Mouse (Mus musculus) G1E-ER4 (cell line): Measurements from ENCODE around the gene Hist1h2aa. TPM values are rescaled to one million over a fixed set of nuclear protein-coding genes. Genes with fewer than 3 reads are reported as not detected.

ENCODE experiments used
- GATA1 ChIP-seq: IDR thresholded peaks from one replicate; pipeline ENCODE4 v1.8.0; 2012; ENCODE audit warnings: low read length, inconsistent platforms
- polyA plus RNA-seq: library from polyadenylated mRNA; stranded (reverse); fragments of >175 nt; gene quantifications from 2 replicates; pipeline ENCODE4 v1.2.3, GENCODE M21; 2012

Hist1h2aa gene
- polyA plus RNA-seq, 1 experiment, result not detected

GRCm38 (mm10) chr13:23930461-23930860 is 3.8 kb upstream of the Hist1h2aa start:
- TF ChIP-seq GATA1, result no peak

- TF ChIP-seq GATA1, result no peak
Observed at GRCm38 (mm10) chr13:23930904-23931303, 3.4 kb upstream of the Hist1h2aa start.

- TF ChIP-seq GATA1, result no peak
Observed at GRCm38 (mm10) chr13:23933421-23934210, 646 bp upstream of the Hist1h2aa start, which contains the start of gene Hist1h2ba. Hist1h2ba (minus strand) TSS chr13:23934156.

- TF ChIP-seq GATA1, result no peak
Observed at GRCm38 (mm10) chr13:23938699-23939098, 4.4 kb downstream of the Hist1h2aa start.

GRCm38 (mm10) chr13:23940291-23940690 is 6.0 kb downstream of the Hist1h2aa start:
- no peak for TF ChIP-seq GATA1

- TF ChIP-seq GATA1, result no peak
Observed at GRCm38 (mm10) chr13:23942861-23943260, 8.6 kb downstream of the Hist1h2aa start.

- TF ChIP-seq GATA1, result no peak
Observed at GRCm38 (mm10) chr13:23946254-23946653, 12.0 kb downstream of the Hist1h2aa start.

GRCm38 (mm10) chr13:23949484-23950246 is 15.4 kb downstream of the Hist1h2aa start:
- no peak for TF ChIP-seq GATA1

GRCm38 (mm10) chr13:23950928-23951327 is 16.7 kb downstream of the Hist1h2aa start:
- no peak for TF ChIP-seq GATA1

GRCm38 (mm10) chr13:23959776-23960175 is 25.5 kb downstream of the Hist1h2aa start:
- no peak for TF ChIP-seq GATA1

- TF ChIP-seq GATA1, result no peak
Observed at GRCm38 (mm10) chr13:23964909-23965308, 30.6 kb downstream of the Hist1h2aa start.

GRCm38 (mm10) chr13:23971870-23972269 is 37.6 kb downstream of the Hist1h2aa start:
- no peak for TF ChIP-seq GATA1

GRCm38 (mm10) chr13:23972271-23972670 is 38.0 kb downstream of the Hist1h2aa start:
- TF ChIP-seq GATA1, result no peak

Other genes with a start within 250 kb of the Hist1h2aa start
- gene Hist1h1t, start 238.6 kb upstream of the Hist1h2aa start, polyA plus RNA-seq, result not detected in 2 replicates
- 4.1 and 4.5 TPM in 2 replicates for gene Hist1h4c, start 236.0 kb upstream of the Hist1h2aa start, polyA plus RNA-seq
- not detected in 2 replicates for gene Hfe, start 223.6 kb upstream of the Hist1h2aa start, polyA plus RNA-seq
- gene Hist1h1c, start 195.7 kb upstream of the Hist1h2aa start, polyA plus RNA-seq, result 32.4 and 36.9 TPM in 2 replicates
- 12.2 and 13.4 TPM in 2 replicates for gene Hist1h3c, start 188.9 kb upstream of the Hist1h2aa start, polyA plus RNA-seq
- 6.6 and 10.7 TPM in 2 replicates for gene Hist1h2bb, start 187.7 kb upstream of the Hist1h2aa start, polyA plus RNA-seq
- 30.3 and 45.7 TPM in 2 replicates for gene Hist1h2ab, start 183.3 kb upstream of the Hist1h2aa start, polyA plus RNA-seq
- 11.4 and 12.4 TPM in 2 replicates for gene Hist1h3b, start 182.2 kb upstream of the Hist1h2aa start, polyA plus RNA-seq
- gene Hist1h4b, start 177.4 kb upstream of the Hist1h2aa start, polyA plus RNA-seq, result 9.0 and 10.6 TPM in 2 replicates
- 31.9 and 40.7 TPM in 2 replicates for gene Hist1h4a, start 173.2 kb upstream of the Hist1h2aa start, polyA plus RNA-seq
- 3.9 and 6.7 TPM in 2 replicates for gene Hist1h3a, start 172.1 kb upstream of the Hist1h2aa start, polyA plus RNA-seq
- gene Hist1h1a, start 170.8 kb upstream of the Hist1h2aa start, polyA plus RNA-seq, result 0.33 and 1.8 TPM in 2 replicates
- gene Trim38, start 164.5 kb upstream of the Hist1h2aa start, polyA plus RNA-seq, result not detected in 2 replicates
- gene Slc17a2, start 127.5 kb upstream of the Hist1h2aa start, polyA plus RNA-seq, result not detected in 2 replicates
- not detected in 2 replicates for gene Slc17a3, start 95.0 kb upstream of the Hist1h2aa start, polyA plus RNA-seq
- not detected in 2 replicates for gene Slc17a1, start 66.7 kb upstream of the Hist1h2aa start, polyA plus RNA-seq
- gene Slc17a4, start 19.5 kb upstream of the Hist1h2aa start, polyA plus RNA-seq, result not detected in 2 replicates
- gene Hist1h2ba, start 306 bp upstream of the Hist1h2aa start, polyA plus RNA-seq, result not detected in 2 replicates
- not detected in 2 replicates for gene Scgn, start 56.8 kb downstream of the Hist1h2aa start, polyA plus RNA-seq